ENCODE assay signal across 17 mouse cellular contexts in genomic region chr4:5494072-5495000, GRCm38 (mm10).
DNase-seq lines count a peak whose midpoint lies in the region; ATAC-seq and TF ChIP-seq lines count a peak whose summit lies in the region.
"Had no signal": no experiment of that assay in that cellular context is flagged by ENCODE, and none has a peak within 500 bp of the region (broad histone marks: within the 10 kb centered on the region; RNA-seq: fewer than 3 reads in every experiment).

No protein-coding gene starts in this region.

- no peak overlapping the region for H3K27ac ChIP-seq in embryonic facial prominence, embryonic 11.5 days (replicated peaks; ENCODE audit: low read depth, low read length)
- H3K27ac ChIP-seq in embryonic facial prominence, embryonic 10.5 days (replicated peaks) = no peak overlapping the region
- H3K27ac ChIP-seq in lung, postnatal 0 days (ENCODE audit: low read length) = no peak overlapping the region
- H3K27ac ChIP-seq in intestine, embryonic 15.5 days = no peak overlapping the region
- no peak overlapping the region for H3K27ac ChIP-seq in stomach, postnatal 0 days (replicated peaks)
- no peak overlapping the region for H3K27ac ChIP-seq in cerebellum, adult 2 months (ENCODE audit: insufficient read depth, low read length)
- H3K27ac ChIP-seq: forebrain, embryonic 10.5 days; hindbrain, embryonic 13.5 days; limb, embryonic 15.5 days; midbrain, embryonic 10.5 days; neural tube, embryonic 12.5 days had no signal

- 51% methylated on average over 1 of the region's 1 CpGs for WGBS in embryonic facial prominence, embryonic 11.5 days
- 69% methylated on average over 1 of the region's 1 CpGs for WGBS in embryonic facial prominence, embryonic 10.5 days
- WGBS in lung, postnatal 0 days = 17% methylated on average over 1 of the region's 1 CpGs
- 42% methylated on average over 1 of the region's 1 CpGs for WGBS in intestine, embryonic 15.5 days
- 28% methylated on average over 1 of the region's 1 CpGs for WGBS in stomach, postnatal 0 days
- whole genome bisulfite sequencing in cerebellum, adult 2 months = 93% methylated on average over 1 of the region's 1 CpGs

- no peaks in the 10 kb centered on the region for H3K27me3 ChIP-seq in embryonic facial prominence, embryonic 11.5 days (ENCODE audit: control insufficient read depth, insufficient read depth, low read length)
- no peaks in the 10 kb centered on the region for H3K27me3 ChIP-seq in embryonic facial prominence, embryonic 10.5 days (replicated peaks; ENCODE audit: low read depth, poor library complexity, severe bottlenecking)
- H3K27me3 ChIP-seq in lung, postnatal 0 days (replicated peaks; ENCODE audit: insufficient read depth, low read length) = no peaks in the 10 kb centered on the region
- no peaks in the 10 kb centered on the region for H3K27me3 ChIP-seq in intestine, embryonic 15.5 days (replicated peaks)
- H3K27me3 ChIP-seq in stomach, postnatal 0 days (ENCODE audit: control insufficient read depth, insufficient read depth, low read length) = no peaks in the 10 kb centered on the region
- H3K27me3 ChIP-seq in cerebellum, adult 2 months (ENCODE audit: control insufficient read depth, insufficient read depth, low read length) = no peaks in the 10 kb centered on the region
- H3K27me3 ChIP-seq: hindbrain, embryonic 13.5 days; limb, embryonic 15.5 days; neural tube, embryonic 12.5 days had no signal

- no peak for TF ChIP-seq POLR2A in cerebellum, adult 2 months (IDR thresholded peaks at IDR 0.05; ENCODE audit: borderline replicate concordance, insufficient read depth, low read length)

- no peak overlapping the region for H3K9ac ChIP-seq in embryonic facial prominence, embryonic 11.5 days (replicated peaks; ENCODE audit: low read length)
- no peak overlapping the region for H3K9ac ChIP-seq in lung, postnatal 0 days (replicated peaks; ENCODE audit: low read depth)
- H3K9ac ChIP-seq in intestine, embryonic 15.5 days = no peak overlapping the region
- H3K9ac ChIP-seq in stomach, postnatal 0 days (ENCODE audit: low read length) = no peak overlapping the region
- H3K9ac ChIP-seq: hindbrain, embryonic 13.5 days; limb, embryonic 15.5 days; neural tube, embryonic 12.5 days had no signal

- no peak for ATAC-seq in embryonic facial prominence, embryonic 11.5 days (replicated peaks; ENCODE audit: insufficient number of reproducible peaks, low FRiP score, low TSS enrichment, low read depth)
- no peak for ATAC-seq in lung, postnatal 0 days
- peak; percentile 91 for ATAC-seq in intestine, embryonic 15.5 days
- ATAC-seq in stomach, postnatal 0 days (ENCODE audit: low FRiP score, low TSS enrichment) = peak; percentile 47; the same call in 1 of the 2 replicates
- ATAC-seq in inflammation-experienced regulatory T-cells, adult 6 months = no peak

- no peak overlapping the region for H3K4me3 ChIP-seq in embryonic facial prominence, embryonic 11.5 days (ENCODE audit: low read depth, low read length)
- no peak overlapping the region for H3K4me3 ChIP-seq in embryonic facial prominence, embryonic 10.5 days
- H3K4me3 ChIP-seq in lung, postnatal 0 days (ENCODE audit: low read depth, low read length) = no peak overlapping the region
- H3K4me3 ChIP-seq in intestine, embryonic 15.5 days (replicated peaks) = no peak overlapping the region
- H3K4me3 ChIP-seq in stomach, postnatal 0 days (ENCODE audit: low read depth, low read length) = no peak overlapping the region
- H3K4me3 ChIP-seq in cerebellum, adult 2 months (replicated peaks; ENCODE audit: insufficient read depth, low read depth, low read length) = no peak overlapping the region
- H3K4me3 ChIP-seq: forebrain, embryonic 10.5 days; hindbrain, embryonic 13.5 days; limb, embryonic 15.5 days; midbrain, embryonic 10.5 days; neural tube, embryonic 12.5 days had no signal

- H3K9me3 ChIP-seq in embryonic facial prominence, embryonic 11.5 days (replicated peaks; ENCODE audit: control insufficient read depth, low read length) = no peaks in the 10 kb centered on the region
- H3K9me3 ChIP-seq in embryonic facial prominence, embryonic 10.5 days = no peaks in the 10 kb centered on the region
- H3K9me3 ChIP-seq in lung, postnatal 0 days (ENCODE audit: low read length) = no peaks in the 10 kb centered on the region
- H3K9me3 ChIP-seq in intestine, embryonic 15.5 days = no peaks in the 10 kb centered on the region
- H3K9me3 ChIP-seq in stomach, postnatal 0 days (ENCODE audit: control insufficient read depth, low read length) = no peaks in the 10 kb centered on the region
- H3K9me3 ChIP-seq: forebrain, embryonic 10.5 days; hindbrain, embryonic 13.5 days; limb, embryonic 15.5 days; midbrain, embryonic 10.5 days; neural tube, embryonic 12.5 days had no signal

- no peak for TF ChIP-seq EP300 in lung, postnatal 0 days (IDR thresholded peaks at IDR 0.05)
- no peak for TF ChIP-seq EP300 in stomach, postnatal 0 days (optimal IDR thresholded peaks at IDR 0.05)

- H3K36me3 ChIP-seq in embryonic facial prominence, embryonic 11.5 days (replicated peaks; ENCODE audit: control insufficient read depth, insufficient read depth, low read depth, low read length) = no peaks in the 10 kb centered on the region
- no peaks in the 10 kb centered on the region for H3K36me3 ChIP-seq in embryonic facial prominence, embryonic 10.5 days (replicated peaks)
- H3K36me3 ChIP-seq in lung, postnatal 0 days (ENCODE audit: insufficient read depth, low read length) = no peaks in the 10 kb centered on the region
- H3K36me3 ChIP-seq in intestine, embryonic 15.5 days = no peaks in the 10 kb centered on the region
- no peaks in the 10 kb centered on the region for H3K36me3 ChIP-seq in stomach, postnatal 0 days (ENCODE audit: control insufficient read depth, insufficient read depth, low read length)
- H3K36me3 ChIP-seq: forebrain, embryonic 10.5 days; hindbrain, embryonic 13.5 days; limb, embryonic 15.5 days; midbrain, embryonic 10.5 days; neural tube, embryonic 12.5 days had no signal

- peak; percentile 10 for DNase-seq in embryonic facial prominence, embryonic 11.5 days (ENCODE audit: low spot score)
- DNase-seq in embryonic facial prominence, embryonic 10.5 days (ENCODE audit: low spot score) = no peak
- DNase-seq in lung, postnatal 0 days (ENCODE audit: low spot score) = peak; percentile 6
- no peak for DNase-seq in lung, adult 18-20 months
- DNase-seq in stomach, postnatal 0 days (ENCODE audit: low spot score) = no peak
- no peak for DNase-seq in cerebellum, adult 2 months
- DNase-seq: cerebellum, adult 9-11 months; gastrocnemius, postnatal 14 days; lung, postnatal 4 days; thymus, adult 18-20 months had no signal

- no peak overlapping the region for H3K4me2 ChIP-seq in embryonic facial prominence, embryonic 11.5 days (ENCODE audit: low read depth, low read length)
- no peak overlapping the region for H3K4me2 ChIP-seq in lung, postnatal 0 days (replicated peaks; ENCODE audit: low read depth, low read length)
- H3K4me2 ChIP-seq in intestine, embryonic 15.5 days (replicated peaks) = no peak overlapping the region
- H3K4me2 ChIP-seq in stomach, postnatal 0 days (replicated peaks; ENCODE audit: low read depth) = no peak overlapping the region
- H3K4me2 ChIP-seq: hindbrain, embryonic 13.5 days; limb, embryonic 15.5 days; neural tube, embryonic 12.5 days had no signal

- TF ChIP-seq CTCF in lung, postnatal 0 days (IDR thresholded peaks at IDR 0.05) = no peak
- TF ChIP-seq CTCF in stomach, postnatal 0 days (IDR thresholded peaks at IDR 0.05; ENCODE audit: low read depth) = no peak
- TF ChIP-seq CTCF in cerebellum, adult 2 months (IDR thresholded peaks at IDR 0.05; ENCODE audit: borderline replicate concordance, insufficient read depth, low read depth, low read length) = no peak

- H3K4me1 ChIP-seq in embryonic facial prominence, embryonic 11.5 days (ENCODE audit: control insufficient read depth, insufficient read depth, low read length) = no peaks in the 10 kb centered on the region
- H3K4me1 ChIP-seq in embryonic facial prominence, embryonic 10.5 days = no peaks in the 10 kb centered on the region
- no peaks in the 10 kb centered on the region for H3K4me1 ChIP-seq in lung, postnatal 0 days (ENCODE audit: insufficient read depth, low read depth, low read length)
- no peaks in the 10 kb centered on the region for H3K4me1 ChIP-seq in intestine, embryonic 15.5 days (replicated peaks)
- H3K4me1 ChIP-seq in stomach, postnatal 0 days (replicated peaks; ENCODE audit: control insufficient read depth, insufficient read depth) = no peaks in the 10 kb centered on the region
- H3K4me1 ChIP-seq in cerebellum, adult 2 months (ENCODE audit: control insufficient read depth, insufficient read depth, low read length) = no peaks in the 10 kb centered on the region
- H3K4me1 ChIP-seq: forebrain, embryonic 10.5 days; hindbrain, embryonic 13.5 days; midbrain, embryonic 10.5 days; neural tube, embryonic 12.5 days had no signal

Comparison
In these comparisons a context has a peak if more than half of its experiments do, and no peak if none do; other contexts are left out.
1. DNase-seq: peak in embryonic facial prominence, embryonic 11.5 days (single experiment) and lung, postnatal 0 days (single experiment); none in embryonic facial prominence, embryonic 10.5 days (single experiment), lung, adult 18-20 months (0 of 2), stomach, postnatal 0 days (single experiment) and cerebellum, adult 2 months (0 of 2).
2. ATAC-seq: peak in intestine, embryonic 15.5 days (single experiment) and stomach, postnatal 0 days (single experiment); none in embryonic facial prominence, embryonic 11.5 days (single experiment), lung, postnatal 0 days (single experiment) and inflammation-experienced regulatory T-cells, adult 6 months (single experiment).